Mouse (Mus musculus): ENCODE data around the gene Dyrk1a.

GRCm38 (mm10) chr16:94655083-94655482 lies 85.3 kb downstream of the Dyrk1a start:
- TF ChIP-seq CTCF (conservative IDR thresholded peaks at IDR 0.05; ENCODE audit: insufficient read depth, insufficient read length, low read depth, low read length) (no peak), POLR2A (IDR thresholded peaks at IDR 0.05; ENCODE audit: low read depth, low read length) (no peak)

Data from kidney, adult 2 months (tissue).